Mouse (Mus musculus) brain, embryonic 14.5 days (tissue): ENCODE measurements around the gene Stag1.

Source experiments
- CTCF ChIP-seq: fragments of 200-500 bp; IDR thresholded peaks from 2 replicates; pipeline ENCODE4 v1.5.1; 2012; ENCODE audit warnings: inconsistent platforms, mild to moderate bottlenecking, moderate library complexity, borderline replicate concordance; ENCODE audit not compliant: insufficient read depth, insufficient read length; ENCODE audit errors: extremely low read depth
- POLR2A ChIP-seq: fragments of 200-500 bp; IDR thresholded peaks from 2 replicates; pipeline ENCODE4 v1.6.1; 2012; ENCODE audit warnings: mild to moderate bottlenecking, inconsistent platforms, borderline replicate concordance; ENCODE audit not compliant: poor library complexity, insufficient read depth, insufficient read length, severe bottlenecking; ENCODE audit errors: extremely low read depth

GRCm38 (mm10) chr9:100642186-100642839 is 44.7 kb downstream of the Stag1 start:
- no peak for TF ChIP-seq CTCF
- no peak for TF ChIP-seq POLR2A
